Mouse (Mus musculus): Measurements from ENCODE around the gene Sox4. TPM values are rescaled to one million over a fixed set of nuclear protein-coding genes. Genes with fewer than 3 reads are reported as not detected.

Sox4 gene
- 10 to 100 TPM; 13.7 to 15.5 TPM for total RNA-seq (2021)
- long read RNA-seq, experiment 1, full-length matches to known transcripts = 23 of 23 reads
- long read RNA-seq, experiment 1, partial matches to known transcripts = 0 of 23 reads
- long read RNA-seq, experiment 1, other reads (novel, unspliced or antisense) = 0 of 23 reads
- long read RNA-seq, experiment 2, full-length matches to known transcripts = 15 of 15 reads
- long read RNA-seq, experiment 2, partial matches to known transcripts = 0 of 15 reads
- long read RNA-seq, experiment 2, other reads (novel, unspliced or antisense) = 0 of 15 reads

DNA sequence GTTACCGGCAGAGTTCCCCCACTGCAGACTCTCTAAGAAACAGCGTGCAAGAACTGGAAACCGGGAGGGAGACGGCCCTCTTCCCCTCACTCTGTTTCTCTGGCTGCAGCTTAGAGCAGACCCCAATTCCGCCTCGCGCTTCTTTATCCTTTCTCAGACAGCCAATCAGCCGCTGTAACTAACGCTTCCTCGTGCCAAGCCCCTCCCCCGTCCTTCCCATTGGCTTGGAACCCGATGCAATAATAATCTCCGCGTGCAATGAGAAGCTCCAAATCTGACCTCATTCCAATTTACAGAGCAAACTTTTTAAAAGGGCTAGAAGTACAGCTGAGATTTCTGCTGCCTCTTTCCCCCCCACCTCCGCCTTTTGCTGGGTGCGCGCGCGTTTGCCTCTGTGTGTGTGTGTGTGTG, at the start of gene Sox4:
Sox4 (minus strand) TSS at position 133 of the 411 bp plus-strand sequence.
- DNase-seq (ENCODE audit: low spot score in 2 of 2) = peak; percentile 82 to 92

DNA sequence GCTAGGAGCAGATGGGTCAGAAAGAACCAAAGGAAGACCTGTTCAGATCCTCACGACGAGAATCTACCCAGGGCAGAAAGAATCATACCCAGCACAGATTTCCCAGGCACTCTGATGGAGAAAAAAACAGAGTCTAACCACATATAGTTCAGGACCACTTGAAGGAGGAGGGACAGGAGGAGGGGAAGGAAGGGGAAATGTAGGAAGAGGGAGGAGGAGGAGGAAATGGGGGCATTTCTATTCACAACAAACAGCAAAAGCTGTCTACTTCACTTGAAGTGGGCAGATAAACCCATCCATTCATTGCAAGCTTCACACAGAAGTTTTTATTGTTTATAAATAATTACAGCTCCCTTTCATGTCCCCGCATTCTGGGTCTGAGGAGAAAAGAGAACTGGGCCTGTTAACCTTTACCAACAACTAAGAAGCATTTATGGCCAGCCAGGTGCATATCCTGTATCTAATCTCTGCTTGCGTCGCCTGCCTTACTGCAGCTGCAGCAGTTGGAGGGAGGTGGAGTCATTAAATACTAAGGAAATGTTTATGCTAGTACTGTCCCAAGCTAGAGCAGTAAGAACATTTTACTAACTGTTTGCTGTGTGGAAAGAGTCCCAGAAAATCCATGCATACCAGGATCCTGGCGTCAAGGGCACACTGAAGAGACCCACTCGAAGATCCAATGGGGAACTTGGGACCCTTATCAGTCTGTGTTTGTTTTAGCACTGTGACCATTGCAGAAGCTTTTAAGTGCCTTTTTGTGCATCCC, 38.6 kb upstream of the Sox4 start:
- DNase-seq (ENCODE audit: low spot score in 2 of 2) = no peak

DNA sequence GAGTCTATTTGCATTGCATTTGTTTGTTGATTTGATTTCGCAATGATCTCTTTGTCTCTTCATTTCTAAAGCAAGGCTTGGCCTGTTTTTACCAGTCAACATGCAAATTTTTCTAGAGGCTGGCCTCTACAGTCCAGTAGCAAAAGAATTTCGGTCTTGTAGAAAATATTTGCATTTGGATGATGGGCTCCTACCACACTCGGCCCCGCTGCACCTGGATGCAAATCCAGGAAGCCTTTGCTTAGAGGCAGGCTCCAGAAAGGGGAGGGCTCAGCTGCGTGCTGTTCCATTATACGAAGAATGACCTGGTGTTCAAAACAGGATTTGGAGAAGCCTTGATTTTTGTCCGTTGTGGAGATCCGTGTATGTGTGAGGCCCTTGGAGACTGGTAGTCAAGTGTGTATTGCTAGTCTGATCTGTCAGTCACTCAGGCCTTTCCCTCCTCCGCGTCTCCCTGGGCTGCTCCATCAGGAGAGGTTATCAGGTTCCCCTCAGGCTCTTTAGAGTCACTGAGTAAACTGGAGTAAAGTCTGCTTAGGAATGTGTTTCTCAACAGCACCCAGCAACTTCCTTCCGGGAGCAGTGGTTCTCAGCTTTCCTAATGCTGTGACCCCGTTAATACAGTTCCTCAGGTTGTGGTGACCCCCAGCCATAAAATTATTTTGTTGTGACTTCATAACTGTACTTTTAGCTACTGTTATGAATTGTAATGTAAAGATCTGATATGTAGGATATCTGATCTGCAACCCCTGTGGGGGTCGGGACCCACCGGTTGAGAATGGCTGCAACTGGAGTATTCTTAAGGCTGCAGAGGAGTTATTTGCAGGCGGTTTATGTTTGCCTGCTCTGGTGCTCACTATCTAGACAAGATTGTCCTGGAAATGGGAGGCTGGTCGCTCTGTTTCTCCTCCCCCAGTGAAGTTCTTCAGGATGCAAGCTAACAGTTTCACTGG, 35.5 kb upstream of the Sox4 start:
- no peak for DNase-seq (ENCODE audit: low spot score in 2 of 2)

DNA sequence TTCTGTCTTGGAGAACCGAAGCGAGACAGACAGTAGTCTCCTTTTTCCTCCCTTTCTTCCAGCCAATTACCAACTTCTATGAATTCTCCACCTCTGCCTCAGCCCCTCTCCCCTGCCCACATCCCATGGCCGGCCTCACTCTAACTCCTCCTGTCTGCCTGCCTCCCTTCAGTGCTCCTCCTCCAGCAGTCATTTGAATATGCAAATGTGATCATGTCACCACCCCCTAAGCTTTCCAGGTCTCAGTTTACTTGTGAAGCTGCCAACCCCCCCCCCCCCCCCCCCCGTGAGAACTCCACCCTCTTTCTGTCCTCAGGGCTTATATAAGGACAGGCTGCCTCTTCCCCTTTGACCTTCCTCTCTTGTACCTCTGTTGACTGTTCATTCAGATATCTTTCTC, 27.2 kb upstream of the Sox4 start:
- no peak for DNase-seq (ENCODE audit: low spot score in 2 of 2)

DNA sequence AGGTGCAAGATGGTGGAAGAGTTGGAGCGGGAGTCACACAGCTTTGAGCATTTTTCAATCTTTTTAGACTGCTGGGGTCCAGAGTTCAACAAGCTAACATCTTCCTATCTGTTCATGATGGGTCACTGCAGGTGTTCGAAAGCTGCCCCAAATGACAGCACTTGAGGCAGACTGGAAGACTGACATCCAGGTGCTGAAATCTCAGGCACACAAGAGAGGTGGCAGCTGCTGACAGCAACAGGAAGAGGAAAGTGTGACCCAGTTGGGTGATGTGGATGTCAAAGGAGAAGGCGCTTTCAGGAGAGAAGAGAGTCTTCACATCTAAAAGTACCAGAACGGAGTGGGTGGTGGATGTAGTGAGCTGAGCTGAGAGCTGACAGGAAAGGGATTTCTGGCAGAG, 21.5 kb upstream of the Sox4 start:
- no peak for DNase-seq (ENCODE audit: low spot score in 2 of 2)

DNA sequence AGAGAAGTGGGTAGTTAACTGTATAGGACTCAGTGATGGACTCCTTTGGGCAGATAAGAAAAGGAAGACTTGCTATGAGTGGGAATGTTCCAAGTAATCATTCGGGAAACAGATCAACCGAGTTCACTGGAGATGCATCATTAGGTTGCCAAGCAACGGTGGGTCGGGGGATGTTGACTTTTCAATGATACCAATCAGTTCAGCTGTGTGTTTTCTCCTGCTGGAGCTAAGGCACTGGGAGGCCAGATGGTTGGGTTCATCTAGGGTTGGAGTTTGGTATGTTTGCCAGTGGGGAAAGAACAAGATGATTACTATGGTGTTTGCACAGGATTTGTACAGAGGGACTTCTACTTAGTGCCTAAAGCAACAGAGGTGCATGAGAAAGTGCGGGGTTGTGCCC, 21.1 kb upstream of the Sox4 start:
- DNase-seq (ENCODE audit: low spot score in 2 of 2) = no peak

DNA sequence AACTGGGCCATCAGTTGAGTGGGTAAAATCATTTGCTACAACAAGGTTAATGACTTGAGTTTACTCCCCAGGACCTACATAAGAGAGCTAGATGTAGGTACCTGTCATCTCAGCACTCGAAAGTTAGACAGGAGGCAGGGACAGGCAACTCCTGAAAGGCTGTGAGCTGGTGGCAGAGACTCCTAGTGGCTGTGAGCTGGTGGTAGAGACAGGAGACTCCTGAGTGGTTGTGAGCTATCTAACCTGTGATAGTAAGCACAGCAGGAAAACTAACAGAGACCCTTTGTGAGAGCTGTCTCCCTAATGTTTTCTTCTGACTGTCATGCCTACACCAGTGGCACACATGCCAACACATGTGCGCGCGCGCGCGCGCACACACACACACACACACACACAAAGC, 7.4 kb upstream of the Sox4 start:
- no peak for DNase-seq (ENCODE audit: low spot score in 2 of 2)

DNA sequence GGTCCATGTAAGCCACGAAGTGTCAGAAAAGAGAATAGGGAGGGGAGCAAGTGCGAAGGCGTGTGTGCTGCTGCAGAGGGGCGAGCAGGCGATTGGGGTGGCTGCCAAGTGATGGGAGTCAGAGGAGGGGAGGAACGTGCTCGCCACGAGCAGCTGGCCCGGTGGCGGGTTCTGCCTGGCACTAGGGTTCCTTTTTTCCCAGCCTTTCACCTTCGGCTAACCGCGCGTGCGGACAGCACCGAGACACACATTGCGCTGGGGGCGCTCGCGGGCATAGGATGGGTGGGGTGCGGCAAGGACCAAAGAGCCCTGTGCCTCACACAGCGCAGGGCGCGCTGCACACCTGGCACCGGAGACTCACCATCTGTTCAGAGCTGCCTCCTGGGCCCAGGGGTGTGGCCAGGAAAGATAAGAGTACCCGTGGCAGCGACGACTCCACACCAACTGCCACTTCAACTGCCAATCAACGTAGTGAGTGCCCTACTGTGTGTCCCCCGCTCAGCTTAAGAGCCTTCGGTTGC, 6.0 kb upstream of the Sox4 start:
- peak; percentile 74 to 83 for DNase-seq (ENCODE audit: low spot score in 2 of 2)

DNA sequence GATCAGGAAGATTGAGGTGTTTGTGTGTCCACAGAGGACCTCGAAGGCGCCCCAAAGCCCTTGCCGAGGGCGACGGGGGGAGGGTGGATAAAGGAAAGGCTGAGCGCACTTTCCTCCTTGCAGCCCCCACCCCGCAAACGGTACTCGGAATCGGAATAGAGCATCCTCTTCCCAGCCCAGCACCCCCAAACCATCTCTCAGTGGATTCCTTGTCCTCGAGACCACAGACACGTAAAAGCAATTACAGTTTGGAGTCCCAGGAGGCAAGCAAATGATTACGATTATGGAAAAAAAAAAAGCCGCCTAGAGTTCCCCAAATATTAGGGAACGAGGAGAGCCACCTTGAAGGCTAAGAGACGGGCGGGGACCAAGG, 5.5 kb upstream of the Sox4 start:
- peak in 1 of 2 experiments; percentile 44 for DNase-seq (ENCODE audit: low spot score in 2 of 2)

DNA sequence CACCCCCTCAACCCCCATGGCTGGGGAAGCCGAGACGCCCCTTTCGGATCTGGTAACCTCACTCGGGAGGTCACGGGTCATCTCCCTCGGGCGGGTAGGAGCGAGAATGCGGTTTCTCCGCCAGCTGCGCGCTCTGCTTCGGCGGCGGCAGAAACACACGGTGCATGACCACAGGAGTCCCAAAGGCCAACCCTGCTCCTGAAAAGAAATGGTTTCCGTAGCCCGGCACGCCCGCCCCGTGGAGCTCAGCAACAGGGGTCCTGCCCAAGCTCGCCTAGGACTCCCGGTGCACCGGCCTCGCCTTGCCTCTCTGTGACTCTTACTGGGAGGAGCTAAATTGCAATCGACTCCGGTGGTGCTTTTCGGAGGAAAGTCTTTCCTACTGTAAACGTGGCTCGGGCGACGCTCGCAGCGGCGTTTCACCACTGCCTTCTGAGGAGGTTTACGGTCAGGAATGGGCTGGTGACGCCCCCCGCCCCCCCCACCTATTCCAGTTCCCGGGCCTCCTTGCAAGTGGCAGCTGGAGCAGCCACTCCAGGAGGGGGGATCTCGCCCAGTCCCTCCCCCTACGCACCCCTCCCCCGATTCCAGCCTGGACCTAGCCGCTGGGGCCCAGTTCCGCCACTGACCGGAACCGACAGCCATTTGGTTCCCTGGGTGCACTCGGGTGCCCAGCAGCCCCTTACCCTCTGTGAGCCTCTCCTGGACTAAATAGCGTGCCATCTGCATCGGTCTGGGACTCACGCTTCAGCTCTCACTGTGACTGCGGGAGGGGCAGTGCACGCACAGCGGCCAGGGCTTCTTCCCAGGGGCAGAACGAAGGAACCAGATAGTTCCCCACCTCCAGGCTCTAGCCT, 4.9 kb upstream of the Sox4 start:
- peak; percentile 53 to 63 for DNase-seq (ENCODE audit: low spot score in 2 of 2)

DNA sequence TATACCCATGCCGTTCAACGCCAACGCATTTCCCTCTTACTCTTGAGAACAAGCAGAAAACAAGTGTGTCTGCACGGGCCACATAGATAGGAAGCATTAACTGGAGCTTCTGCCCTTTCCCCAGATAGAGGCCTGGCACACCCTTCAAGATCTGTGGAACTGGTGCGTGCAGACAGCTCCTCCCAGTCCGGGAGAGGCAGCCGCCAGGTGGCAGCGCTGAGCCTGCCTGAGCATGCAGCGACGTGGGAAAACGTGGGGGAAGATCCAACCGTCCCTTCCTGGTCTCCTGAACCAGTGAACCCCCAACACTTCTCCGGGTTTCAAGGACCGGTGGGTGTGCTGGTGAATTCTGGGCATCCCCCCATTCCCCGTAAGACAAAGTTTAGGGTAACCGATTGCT, 4.3 kb upstream of the Sox4 start:
- peak; percentile 95 to 99 for DNase-seq (ENCODE audit: low spot score in 2 of 2)

DNA sequence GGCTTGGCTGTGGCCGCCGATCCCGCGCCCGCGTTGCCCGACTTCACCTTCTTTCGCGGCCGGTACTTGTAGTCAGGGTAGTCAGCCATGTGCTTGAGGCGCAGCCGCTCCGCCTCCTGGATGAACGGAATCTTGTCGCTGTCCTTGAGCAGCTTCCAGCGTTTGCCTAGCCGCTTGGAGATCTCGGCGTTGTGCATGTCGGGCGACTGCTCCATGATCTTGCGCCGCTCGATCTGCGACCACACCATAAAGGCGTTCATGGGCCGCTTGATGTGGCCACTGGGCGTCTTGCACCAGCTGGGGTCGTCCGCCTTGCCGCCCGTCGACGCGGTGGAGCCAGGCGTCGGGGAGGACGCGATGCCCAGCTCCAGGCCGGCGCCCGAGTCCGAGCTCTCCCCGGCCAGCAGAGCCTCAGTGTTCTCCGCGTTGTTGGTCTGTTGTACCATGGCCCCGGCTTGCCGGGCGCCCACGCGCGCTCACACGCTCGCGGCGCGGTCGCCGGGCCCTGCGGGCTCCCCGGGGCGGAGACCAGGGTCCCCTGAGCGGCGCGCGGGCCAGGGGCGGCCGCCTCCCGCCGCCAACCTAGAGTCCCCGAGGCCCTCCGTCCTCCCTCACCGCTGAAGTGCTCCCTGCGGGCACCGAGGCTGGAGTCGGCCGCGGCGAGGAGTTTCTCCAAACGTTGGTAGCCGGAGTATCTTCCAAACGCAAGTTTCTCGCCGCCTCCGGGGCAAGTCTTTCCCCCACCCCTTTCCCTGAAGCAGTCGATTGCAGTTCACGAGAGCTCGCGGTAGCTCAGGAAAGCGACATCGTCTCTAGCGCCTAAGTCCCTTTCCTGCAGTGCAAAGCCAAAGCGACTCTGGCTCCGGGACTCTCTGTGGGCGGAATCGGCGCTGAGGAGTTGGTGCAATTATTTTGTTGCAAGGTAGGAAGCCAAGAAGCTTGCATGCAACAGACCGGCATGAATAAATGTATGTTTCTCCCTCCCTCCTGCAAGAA, 639 bp downstream of the Sox4 start:
- DNase-seq (ENCODE audit: low spot score in 2 of 2) = peak; percentile 45 to 72

DNA sequence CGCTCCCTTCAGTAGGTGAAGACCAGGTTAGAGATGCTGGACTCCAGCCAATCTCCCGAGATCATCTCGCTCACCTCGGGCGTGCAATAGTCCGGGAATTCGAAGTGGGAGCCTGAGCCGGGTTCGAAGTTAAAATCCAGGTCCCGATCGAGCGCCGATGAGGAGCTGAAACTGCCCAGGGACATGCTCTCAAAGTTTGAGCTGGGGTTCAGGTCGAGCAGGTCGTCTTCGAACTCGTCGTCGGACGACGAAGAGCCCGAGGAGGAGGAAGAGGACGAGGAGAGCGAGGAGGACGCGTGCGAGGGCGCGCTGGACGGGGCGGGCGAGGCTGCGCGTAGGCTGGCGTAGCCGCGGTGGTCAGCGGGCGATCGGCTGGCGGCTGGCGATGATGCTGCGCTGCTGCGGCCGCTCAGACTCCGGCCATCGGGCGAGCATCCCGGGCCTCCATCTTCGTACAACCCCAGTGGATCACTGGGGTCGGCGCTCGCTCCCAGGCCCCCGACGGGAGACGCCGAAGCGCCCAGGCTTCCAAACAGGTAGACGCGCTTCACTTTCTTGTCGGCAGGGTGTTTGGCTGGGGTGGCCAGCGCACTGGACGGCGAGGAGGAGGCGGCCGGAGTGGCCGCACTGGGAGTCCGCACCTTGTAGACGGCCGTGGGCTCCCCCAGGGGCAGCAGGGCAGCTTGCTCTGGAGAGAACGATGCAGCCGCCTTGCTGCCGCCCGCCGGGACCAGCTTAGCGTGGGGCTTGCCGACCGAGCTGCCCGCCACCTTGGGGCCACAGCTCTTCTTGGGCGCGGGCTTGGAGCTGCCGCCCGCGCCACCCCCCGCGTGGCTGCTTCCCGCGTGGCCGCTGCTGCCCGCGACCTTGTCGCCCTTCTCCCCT, 1.6 kb downstream of the Sox4 start:
- peak in 1 of 2 experiments; percentile 28 for DNase-seq (ENCODE audit: low spot score in 2 of 2)

DNA sequence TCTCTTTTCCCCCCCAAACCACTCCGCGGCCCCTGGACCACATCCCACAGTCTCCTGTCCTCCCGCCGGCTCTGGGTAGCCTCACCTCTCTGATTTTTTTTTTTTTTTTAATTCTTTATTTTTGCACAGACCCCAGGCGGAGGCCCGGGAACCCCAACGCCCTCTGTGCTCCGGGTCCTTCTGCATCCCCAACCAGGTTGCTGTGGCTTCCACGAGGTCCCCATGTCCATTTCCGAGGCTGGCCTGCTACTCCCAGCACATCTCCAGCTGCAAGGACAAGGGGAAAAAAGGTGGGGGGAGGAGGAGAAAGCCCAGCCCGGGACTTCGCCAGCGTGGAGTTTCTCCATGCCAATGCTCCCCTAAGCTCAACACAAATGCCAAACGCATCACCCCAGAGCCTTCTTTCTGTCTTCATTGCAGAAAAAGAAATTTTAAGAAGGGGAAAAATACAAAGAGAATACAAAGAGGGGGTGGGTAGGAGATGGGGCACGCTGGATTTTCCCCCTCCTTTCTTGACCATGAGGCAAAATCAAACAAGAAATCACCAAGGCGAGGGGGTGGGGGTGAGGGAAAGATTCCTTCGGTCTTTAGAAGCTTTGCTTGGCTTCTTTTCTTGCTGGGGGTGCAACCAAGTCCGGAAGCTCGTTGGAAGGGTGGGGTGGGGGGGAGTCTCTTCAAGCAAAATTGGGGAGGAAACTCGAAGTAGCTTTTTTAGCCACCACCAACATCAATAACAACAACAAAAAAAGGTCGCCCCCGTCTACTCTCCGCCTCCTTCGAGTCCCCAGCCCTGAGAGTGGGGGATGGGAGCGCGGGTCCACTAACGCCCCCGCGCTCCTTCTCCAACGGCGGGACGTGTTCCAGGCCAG, 2.7 kb downstream of the Sox4 start:
- peak; percentile 24 to 49 for DNase-seq (ENCODE audit: low spot score in 2 of 2)

DNA sequence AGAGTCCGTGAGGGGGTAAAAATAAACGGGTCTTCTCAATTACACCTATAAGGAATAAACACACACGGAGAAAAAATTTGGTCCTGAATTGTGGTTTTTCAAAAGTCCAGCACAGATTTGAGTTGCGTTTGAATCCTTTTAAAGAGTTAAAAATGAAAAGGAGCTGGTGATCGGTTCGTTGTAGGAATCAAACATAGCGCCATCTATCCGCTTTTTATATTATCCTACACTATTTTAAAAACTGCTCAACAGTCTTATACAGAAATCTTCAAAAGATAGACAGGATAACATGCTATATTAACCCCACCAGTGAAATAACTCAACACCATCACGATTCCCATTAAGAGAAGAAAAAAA, 3.3 kb downstream of the Sox4 start:
- DNase-seq (ENCODE audit: low spot score in 2 of 2) = no peak

DNA sequence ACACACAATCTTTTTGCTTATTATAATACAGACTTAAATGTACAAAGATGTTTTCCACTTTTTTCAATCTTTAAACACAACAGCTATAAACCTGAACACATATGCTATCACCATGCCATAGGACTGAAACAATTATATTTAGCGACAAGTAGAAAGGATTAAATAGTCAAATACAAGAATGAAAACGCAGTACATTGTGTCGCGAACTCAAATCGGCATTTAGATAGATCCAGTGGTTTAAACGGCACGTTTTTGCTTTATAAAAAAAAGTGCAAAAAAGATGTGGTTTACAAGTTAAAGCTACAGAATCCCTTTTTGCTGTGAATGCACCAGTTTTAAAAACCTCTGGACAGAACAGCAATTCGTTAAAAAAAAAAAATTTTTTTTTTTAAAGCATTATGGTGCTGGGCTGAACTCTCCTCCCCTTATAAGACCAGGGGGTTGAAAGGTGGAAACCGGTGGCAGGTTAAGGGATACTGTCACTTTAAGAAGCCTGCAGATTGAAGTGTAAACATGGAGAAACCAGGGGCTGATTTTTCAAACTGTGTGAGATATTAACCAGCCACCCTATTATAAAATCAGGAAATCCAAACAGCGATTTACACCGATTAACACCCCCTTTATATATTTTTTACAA, 4.1 kb downstream of the Sox4 start:
- no peak for DNase-seq (ENCODE audit: low spot score in 2 of 2)

DNA sequence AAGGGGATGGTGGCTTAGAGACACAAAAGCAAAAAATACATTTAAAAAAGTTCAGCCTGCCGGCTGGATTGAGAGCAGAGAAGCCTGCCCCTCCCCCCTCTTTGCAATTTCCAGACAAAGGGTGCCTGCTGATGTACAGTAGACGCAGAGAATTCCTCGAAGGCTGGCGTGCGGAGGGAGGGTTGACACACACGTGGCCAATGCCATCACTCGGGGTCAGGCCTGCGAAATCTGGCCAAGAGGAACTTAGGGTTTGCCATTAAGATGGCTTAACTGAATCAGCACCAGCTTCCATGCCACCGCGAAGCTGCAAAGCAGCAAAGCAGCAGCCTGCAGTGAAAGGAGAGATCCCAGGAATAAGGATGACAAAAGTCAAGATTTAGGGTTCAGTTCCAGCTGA, 5.0 kb downstream of the Sox4 start:
- no peak for DNase-seq (ENCODE audit: low spot score in 2 of 2)
